Mouse (Mus musculus): ENCODE measurements around the gene Hc.

- no peak for TF ChIP-seq POLR2A (IDR thresholded peaks at IDR 0.05; ENCODE audit: borderline replicate concordance, extremely low read depth, low read depth, low read length)
- no peak for TF ChIP-seq CTCF (IDR thresholded peaks at IDR 0.05; ENCODE audit: insufficient read depth, low read length)
Measured at GRCm38 (mm10) chr2:35109924-35110304, 48.7 kb upstream of the Hc start.
